Mouse (Mus musculus): Measurements from ENCODE around the gene Fbxl20.
"Not testable (repeated sequence)": the region's sequence is repeated elsewhere in the genome, so short reads cannot be mapped to it uniquely, and the experiment has no call there.

The Fbxl20 gene

DNA sequence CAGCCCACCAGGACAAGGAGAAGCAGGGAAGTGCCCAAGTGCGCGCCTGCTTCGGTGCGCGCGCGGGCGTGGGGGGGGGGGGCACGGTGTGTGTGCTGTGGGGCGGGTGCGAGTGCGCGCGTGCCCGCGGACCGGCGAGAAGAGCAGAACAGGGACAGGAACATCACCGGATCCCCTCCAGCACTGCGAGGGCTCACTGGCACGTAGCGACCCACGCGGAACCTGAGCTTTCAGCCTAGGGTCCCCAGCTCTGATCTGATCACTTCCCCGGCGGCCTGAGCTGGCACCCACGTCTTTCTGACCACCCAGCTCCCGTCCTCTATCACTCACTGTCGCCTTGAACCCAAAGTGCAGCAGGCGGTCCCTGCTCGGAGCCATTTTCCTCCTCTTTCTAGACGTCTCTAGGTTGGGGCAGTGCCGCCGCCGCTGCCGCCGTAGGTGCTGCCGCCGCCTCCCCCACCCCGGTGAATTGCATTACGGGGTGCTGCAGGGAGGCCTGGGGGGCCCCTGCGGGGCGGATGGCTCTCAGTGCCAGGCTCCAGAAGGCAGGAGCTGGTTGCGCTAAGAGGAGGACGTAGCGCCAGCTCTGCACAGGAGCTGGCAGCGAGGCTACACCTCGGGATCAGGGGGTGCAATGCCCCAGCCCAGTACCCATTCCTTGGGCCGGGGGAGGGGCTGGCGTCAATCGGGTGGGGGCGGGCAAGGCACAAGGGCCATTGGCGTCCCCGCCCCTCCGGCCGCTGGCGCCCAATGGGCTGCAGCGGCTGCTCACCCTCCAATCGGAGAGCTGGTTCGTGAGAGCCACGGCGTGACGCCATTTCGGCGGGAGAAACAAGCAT is at the start of gene Fbxl20:
Gene Fbxl20 (minus strand): TSS at position 618 of the 839 bp plus-strand sequence.
- peak; percentile 94 for DNase-seq (ENCODE audit: low read depth, low spot score)

DNA sequence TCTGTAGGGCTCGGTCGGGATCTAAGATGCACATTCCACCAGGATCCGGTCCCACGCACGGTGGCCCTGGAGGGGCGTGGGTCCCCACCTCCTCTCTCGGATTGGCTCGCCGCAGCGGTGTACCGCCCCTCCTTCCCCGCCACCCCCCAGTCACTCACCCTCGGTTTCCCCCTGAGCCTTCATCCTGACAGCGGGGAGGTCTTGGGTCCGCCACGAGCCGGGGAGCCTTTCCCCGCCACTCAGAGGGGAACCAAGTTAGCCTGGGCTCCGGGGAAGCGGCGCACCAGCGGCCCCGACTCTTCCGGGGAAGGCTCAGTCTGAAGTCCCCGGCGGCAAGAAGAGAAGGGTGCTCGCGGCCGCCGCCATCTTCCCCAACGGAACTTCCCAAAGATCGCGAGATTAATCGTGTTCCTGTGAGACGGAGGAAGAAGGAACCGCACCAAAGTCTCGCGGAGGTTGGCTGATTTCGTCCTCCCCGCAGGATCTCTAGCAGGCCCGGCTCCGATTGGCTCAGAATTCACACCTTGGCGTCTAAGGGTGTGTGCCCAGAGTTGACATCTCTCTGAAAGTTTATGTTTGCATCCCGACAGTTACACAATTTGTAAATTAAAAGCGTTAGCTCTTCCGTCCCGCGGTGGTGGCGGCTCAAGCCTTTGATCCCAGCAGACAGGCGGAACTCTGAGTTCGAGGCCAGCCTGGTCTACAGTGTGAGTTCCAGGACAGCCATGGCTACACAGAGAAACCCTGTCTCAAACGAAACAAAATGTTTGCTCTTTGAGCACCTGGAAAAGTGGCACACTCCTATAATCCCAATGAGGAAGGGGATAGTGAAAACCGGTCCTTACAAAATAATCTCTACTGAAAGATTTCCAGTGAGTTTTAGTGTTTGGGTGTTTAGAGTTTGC is 43.0 kb upstream of the Fbxl20 start, which contains the start of gene Med1:
Gene Med1 (minus strand): TSS at position 393 of the 905 bp plus-strand sequence.
- DNase-seq (ENCODE audit: low read depth, low spot score) = peak; percentile 99

DNA sequence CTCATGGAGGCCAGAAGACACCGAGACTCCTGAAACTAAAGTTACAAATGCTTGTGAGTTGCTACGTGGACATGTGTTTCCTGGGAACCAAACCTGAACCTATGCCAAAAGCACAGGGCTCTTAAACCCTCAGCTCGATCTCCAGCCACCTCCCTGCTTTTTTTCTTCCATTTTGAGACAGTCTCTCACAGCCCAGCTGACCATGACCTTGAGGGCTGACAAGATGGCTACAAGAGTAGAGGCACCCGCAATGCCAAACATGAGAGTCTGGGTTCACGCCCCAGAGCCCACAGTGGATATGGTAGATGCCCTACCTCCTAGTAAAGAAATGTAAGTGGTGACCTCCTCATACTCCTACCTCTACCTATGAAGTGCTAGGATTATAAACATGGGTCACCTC is 40.6 kb upstream of the Fbxl20 start:
- DNase-seq (ENCODE audit: low read depth, low spot score) = no peak

DNA sequence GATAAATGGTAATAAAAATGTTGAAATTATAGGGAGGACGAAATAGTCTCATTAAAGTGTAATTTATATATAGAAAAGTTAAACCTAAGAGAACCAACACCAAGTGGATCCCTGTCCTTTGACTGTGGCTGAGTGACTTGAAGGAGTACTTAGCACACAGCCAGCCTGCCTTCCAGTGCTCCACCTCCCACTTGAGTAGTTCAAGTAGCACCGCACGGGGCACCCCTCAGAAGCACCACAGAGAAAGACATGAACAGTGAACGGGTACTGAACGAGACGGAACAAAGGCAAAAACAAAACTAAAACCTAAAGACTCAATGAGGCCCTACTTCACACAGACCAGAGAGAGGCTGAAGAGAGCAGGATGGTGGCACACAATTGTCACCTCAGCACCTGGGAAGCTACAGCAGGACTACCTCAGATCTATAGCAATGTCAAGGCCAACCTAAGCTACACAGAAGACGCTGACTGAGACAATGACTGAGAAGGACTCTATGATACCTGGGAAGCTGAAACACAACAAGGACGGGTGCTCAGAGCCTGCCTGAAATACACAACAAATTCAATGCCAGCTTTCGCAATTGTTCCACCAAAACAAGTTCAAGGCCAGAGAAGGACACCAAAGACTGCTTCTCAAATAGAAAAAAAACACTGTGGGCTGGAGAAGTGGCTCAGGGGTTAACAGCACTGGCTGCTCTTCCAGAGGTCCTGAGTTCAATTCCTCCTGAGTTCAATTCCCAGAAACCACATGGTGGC is 37.6 kb upstream of the Fbxl20 start:
- DNase-seq (ENCODE audit: low read depth, low spot score) = no peak

DNA sequence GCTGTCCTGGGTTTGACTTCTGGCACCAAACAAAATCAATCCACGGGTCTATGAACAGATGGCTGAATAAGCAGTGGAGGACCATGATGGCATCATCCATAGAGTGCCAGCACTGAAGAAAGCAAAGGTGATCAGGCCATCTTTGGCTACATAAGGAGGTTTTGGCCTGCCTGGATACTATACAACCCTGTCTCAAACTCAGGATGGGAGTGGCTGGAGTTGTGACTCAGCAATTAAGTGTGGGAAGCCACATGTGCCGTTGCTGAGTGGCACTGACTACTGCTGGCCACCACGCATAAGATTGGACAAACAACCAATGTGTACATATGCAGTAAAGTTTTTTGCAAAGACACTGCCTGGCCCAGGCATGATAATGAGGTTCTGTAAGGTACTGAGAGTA is 31.9 kb upstream of the Fbxl20 start:
- DNase-seq (ENCODE audit: low read depth, low spot score) = not testable (repeated sequence)

DNA sequence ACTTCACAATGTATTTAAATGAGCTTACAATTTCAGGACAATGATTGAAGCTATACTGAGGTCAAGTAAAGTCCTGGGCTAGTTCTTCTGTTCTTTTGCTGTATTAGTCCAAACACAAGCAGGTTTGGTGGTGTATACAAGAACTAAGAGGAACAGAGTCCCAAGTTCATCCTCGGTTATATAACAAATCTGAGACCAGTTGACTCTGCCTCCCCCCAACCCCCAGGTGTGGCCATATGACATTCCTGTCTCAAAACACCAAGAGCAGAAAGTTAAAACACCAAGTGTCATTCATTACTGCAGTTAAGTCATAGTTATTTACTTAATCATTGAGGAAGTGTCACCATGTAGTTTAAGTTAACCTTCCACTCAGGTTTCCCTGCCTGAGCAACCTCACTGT is 18.2 kb upstream of the Fbxl20 start:
- no peak for DNase-seq (ENCODE audit: low read depth, low spot score)

DNA sequence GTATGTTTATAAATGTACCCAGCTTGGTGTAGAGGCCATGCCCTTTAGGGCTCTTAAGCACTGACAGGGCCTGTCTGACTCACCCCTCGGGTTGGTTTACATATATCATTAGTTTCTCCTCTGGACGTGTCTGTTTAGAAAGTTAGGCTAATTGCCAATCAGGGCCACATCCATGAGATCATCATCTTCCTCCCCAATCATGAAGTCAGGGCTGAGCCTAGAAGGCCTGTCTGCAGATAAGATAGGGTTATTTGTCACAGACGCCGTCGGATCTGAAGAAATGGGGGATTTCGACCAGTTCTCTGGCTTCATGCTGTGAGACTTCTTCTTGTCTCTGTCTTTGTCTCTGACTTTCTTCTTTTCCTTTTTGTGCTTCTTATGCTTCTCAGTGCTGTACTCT is 4.9 kb upstream of the Fbxl20 start:
- DNase-seq (ENCODE audit: low read depth, low spot score) = no peak

DNA sequence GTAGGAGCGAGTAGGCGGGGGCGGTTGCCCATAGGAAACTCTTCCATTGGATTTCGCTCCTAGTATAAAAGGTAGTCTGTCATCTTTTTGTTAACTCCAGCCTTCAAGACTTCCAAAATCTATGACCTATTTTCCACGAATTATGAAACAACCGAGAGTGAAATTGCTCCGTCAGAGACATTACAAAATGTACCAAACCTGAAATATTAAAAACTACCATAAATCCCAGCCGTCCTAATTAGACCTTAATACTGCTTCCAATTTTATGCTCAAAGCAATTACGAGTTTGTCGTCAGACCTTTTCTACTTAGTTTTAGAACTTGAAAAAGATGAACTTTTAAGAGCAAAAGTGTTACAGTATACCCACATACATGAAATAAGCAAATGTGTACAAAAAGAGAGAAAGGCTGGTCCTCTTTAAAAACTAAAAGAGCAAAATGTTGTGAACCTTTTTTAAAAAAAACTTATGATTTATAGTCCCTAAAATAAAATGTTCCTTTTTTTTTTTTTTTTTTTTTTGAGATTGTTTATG is 488 bp upstream of the Fbxl20 start:
- DNase-seq (ENCODE audit: low read depth, low spot score) = no peak

DNA sequence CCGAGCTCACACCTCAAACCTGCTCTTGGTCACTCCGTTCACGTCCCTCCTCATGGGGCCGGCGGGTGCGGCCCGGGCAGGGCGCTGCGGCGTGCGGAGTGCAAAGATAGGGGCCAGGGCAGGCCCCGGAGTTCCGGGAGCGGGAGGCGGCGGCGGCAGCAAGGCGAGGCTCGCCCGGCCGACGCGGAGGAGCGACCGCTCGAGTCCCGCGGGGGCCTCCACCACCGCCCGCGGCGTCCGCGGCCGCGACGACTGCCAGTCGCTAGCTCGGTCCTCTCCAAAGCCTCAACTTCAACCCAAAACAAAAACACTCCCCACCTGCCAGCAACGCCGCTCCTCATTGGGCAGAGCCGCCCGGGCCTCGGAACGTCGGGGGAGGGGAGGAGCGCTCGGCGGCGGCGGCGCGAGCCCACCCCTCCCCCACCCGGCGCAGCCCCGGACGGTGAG is 876 bp downstream of the Fbxl20 start:
- DNase-seq (ENCODE audit: low read depth, low spot score) = peak; percentile 91

DNA sequence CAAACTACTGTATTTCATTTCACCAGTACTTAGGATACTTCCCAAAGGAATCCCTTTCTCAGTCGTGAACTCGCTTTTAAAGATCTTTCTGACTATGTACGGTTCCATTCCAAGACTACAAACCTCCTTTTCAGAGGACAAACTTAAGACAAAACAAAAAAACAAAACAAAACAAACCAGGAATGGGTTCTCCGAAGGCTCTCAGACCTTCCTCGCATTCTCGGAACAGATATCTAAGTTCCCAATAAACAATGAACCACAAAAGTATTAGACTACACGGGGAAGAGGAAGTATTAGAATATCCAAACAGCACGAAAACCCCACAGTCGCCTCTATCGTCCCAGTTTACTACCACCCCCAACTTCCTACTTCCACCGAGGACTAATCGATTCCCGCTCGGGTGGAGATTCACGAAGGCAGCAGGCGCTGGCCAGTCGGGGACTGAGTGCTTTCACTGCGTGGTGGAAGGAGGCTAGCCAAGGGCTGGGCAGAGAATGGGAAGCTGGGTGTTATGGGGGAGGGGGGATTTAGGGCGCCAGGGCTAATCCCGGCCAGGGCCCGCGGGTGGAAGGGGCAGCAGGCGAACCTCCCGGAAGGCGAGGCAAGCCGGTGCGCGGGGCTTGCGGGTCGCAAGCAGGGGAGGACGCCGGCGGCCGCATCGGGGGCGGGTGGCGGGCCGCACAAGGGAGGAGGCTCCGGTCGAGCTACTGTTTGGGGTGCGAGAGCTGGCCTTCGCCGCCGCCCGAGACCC is 1.5 kb downstream of the Fbxl20 start:
- DNase-seq (ENCODE audit: low read depth, low spot score) = peak; percentile 32

DNA sequence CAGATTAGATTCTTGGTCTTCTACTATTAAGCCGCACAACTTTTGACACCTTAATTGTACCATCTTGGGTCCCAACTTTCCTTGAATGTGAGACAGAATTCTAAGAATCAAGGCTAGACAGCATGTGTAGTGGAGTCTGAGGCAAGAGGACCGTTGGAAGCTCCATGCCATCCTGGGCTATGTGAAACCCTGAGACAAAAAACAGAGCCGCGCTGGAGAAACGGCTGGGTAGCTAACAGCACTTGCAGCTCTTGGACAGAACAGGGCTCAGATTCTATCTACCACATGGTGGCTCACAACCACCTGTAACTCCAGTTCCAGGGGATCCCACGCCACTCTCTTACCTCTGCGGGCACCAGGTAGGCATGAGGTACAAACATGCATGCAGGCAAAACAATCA is 4.3 kb downstream of the Fbxl20 start:
- DNase-seq (ENCODE audit: low read depth, low spot score) = no peak

DNA sequence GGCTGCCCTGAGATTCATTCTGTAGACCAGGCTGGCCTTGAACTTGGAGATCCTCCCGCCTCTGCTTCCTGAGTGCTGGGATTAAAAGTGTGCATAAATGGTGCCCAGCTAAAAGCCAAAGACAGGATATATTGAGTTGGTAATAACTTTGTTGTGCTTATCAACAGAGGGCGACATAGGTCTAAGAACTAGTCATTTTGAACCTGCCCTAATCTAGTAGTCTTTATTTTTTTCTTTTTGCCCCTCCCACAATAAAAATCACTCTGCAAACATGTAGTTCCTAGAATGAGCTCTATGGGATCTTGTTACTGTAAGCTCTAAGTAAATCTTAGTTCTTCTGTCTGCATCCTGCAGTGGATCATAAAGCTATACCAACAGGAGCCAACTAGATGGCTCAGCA is 7.7 kb downstream of the Fbxl20 start:
- no peak for DNase-seq (ENCODE audit: low read depth, low spot score)

DNA sequence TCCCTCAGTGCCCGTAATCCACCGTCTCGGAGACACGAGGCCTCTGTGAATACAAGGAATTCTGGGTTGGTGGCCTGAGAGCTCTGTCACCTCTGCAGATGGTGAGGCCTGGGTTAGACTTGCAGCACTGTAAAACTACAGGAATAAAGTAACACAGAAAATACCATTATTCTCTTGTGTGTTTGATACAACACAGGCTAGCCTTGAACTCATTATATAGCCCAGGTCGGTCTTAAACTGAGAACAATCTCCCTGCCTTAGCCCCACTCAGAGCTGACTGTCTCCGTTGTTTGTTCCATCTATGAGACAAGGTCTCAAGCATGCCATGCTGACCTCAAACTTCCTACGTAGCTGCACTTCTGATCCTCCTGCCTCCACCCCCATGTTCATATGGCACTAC is 11.3 kb downstream of the Fbxl20 start:
- DNase-seq (ENCODE audit: low read depth, low spot score) = no peak

DNA sequence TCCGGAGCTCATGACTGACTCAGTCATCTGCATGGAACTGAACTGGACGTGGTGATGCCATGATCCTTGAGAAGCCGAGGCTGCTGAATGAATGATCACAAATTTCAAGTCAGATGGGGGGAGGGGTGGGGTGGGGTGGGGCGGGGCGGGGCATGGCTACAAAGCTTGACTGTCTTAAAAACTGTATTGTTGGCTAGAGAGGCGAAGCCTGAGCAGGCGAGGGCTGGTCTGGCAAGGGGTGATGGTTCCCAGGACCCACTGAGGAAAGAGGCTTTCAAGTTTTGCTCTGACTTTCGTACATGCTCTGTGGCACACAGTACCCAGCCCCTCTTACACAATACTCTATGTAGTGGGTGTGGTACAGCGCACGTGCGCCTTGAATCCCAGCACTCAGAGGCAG is 12.4 kb downstream of the Fbxl20 start:
- peak; percentile 67 for DNase-seq (ENCODE audit: low read depth, low spot score)

DNA sequence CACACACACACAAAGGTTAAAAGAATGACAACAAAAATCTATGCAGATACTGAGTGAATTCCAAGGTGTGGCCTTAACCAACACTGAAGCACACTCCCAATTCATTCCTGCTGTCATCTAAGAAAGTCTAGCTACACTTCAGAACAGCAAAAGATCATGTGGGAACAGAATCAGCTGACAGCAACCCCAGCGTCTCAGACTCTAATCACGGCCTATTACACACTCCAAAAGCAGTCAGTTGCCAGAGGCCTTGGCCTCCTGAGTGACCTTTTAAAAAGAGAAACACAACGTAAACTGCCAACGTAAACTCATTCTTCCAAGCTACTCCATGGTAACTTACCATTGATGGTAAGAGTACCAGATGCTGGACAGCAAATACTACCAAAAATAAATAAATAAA is 15.3 kb downstream of the Fbxl20 start:
- no peak for DNase-seq (ENCODE audit: low read depth, low spot score)

DNA sequence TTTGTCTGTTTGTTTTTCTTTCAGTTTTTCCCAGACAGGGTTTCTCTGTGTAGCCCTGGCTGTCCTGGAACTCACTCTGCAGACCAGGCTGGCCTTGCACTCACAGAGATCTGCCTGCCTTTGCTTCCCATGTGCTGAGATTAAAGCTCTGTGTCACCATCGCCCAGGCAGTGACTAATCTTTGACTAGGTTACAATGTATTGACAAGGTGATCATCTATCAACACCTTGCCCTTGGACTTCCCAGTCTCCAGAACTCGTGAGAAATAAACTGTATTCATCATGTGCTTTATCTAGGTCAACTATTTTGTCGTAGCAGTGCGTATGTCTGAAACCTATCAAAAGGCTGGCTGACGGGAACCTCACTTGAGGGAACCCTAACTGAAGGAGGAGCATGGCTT is 26.8 kb downstream of the Fbxl20 start:
- no peak for DNase-seq (ENCODE audit: low read depth, low spot score)

DNA sequence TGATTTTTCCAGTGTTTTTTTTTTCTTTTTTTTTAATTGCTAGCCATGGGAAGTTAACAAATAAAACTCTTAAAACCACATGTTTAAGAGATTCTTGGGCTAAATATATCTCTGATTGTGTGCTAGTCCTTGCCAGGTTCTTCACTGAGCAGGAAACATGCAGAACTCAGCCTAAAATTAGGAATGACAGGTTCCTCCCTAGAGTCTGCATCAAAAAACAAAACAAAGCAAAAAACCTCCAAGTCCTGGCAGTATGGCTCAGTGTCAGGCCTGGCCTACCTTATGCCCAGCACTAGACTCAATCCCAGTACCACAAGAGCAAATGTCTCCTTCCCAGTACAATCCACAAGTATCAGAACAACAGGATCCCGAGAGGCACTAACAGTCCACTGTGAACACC is 35.8 kb downstream of the Fbxl20 start:
- no peak for DNase-seq (ENCODE audit: low read depth, low spot score)

DNA sequence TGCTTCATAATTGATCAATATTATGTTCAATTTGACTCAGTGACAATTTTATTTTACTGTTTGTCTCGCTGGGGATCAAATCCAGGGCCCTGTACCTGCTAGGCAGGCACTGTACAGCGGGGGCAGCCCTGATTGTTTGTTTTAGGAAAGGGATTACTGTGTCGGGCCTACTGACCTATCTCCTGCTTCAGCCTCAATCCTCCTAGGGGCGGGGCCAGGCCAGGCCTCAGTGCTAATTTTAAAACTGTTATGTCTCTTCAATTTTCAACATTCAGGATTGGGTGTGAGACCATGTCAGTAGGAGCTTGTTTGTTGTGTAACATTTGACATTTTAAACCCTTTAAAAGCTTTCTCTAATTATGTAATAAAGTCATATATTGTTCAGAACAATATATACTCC is 36.7 kb downstream of the Fbxl20 start:
- DNase-seq (ENCODE audit: low read depth, low spot score) = no peak

DNA sequence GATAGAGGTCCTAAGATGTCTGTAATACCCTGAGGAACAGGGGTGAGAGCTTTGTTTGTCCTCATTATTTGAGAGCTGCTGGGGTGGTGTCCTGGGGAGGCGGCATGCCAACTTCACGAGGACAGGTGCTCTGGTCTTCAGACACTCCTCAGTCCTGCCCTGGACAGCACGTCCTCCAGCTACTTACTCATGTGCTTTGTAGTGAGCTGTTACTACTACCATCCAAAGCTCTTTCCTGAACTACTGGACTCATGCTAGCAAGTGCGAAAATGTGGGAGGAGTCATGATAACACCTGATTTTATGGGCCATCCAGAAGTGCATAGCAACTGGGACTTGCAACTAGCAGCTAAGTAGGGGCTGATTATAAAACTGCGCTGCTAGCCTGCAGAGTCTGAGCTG is 40.5 kb downstream of the Fbxl20 start:
- DNase-seq (ENCODE audit: low read depth, low spot score) = no peak

DNA sequence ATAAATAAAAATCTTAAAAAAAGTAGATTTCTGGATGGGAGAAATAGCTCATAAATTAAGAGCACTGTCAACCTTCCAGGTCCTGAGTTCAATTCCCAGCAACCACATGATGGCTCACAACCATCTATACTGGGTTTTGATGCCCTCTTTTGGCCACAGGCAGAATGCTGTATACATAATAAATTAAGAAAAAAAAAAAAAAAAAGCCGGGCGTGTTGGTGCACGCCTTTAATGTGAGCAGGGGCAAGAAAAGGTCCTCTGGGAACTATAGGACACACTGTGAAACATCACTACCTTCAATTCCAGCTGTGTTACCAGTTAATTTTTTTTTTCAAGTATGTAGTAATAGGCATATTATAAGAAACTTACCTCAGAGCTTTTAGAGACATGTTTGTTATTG is 48.9 kb downstream of the Fbxl20 start:
- DNase-seq (ENCODE audit: low read depth, low spot score) = no peak

DNA sequence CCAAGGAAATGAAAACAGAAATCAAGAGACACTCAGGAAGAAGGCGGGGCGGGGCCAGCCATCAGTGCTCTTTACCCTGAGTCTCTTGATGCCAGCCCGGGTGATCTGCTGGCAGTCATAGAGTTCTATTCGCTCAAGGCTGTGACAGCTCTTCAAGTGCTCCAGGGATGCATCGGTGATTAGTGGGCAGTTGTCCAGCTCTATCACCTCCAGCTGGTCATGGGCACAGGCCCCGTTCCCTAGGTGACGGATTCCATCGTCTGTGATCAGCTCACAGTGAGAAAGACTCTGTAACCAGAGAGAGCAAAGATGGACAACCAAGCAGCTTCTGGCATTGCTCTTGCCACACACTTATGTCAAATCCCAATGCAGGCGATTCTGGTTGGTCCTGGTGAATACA is 59.6 kb downstream of the Fbxl20 start:
- DNase-seq (ENCODE audit: low read depth, low spot score) = no peak

All from ES-CJ7 (cell line).